In the genomic region with DNA sequence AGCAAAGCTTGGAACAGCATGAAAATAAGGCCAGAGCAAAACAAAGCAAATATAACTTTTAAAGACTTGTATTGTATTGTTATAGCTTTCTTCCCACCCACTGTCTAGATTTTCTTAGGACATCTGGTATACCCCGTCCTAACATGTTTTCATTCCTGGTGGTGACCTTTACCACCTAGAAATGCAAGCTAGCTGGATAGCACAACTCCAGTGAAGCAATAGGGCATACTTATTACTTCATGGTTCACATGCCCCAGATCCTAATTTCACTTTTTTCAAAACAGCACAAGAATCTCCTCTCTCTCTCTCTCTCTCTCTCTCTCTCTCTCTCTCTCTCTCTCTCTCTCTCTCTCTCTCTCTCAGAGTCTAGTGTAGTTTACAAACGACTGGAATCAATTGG, we compare ENCODE assay signal across 12 mouse cellular contexts.
"Had no signal": no experiment of that assay in that cellular context is flagged by ENCODE, and none has a peak within 500 bp of the region (broad histone marks: within the 10 kb centered on the region; RNA-seq: fewer than 3 reads in every experiment).

No protein-coding gene starts in this region.

- H3K4me2 ChIP-seq: limb, embryonic 12.5 days; limb, embryonic 15.5 days; lung, embryonic 15.5 days; midbrain, embryonic 11.5 days had no signal

- H3K27ac ChIP-seq: limb, embryonic 12.5 days; limb, embryonic 15.5 days; liver, embryonic 14.5 days had no signal

- H3K36me3 ChIP-seq: limb, embryonic 12.5 days; limb, embryonic 15.5 days; lung, embryonic 15.5 days had no signal

- H3K9me3 ChIP-seq: limb, embryonic 12.5 days; limb, embryonic 15.5 days; lung, embryonic 15.5 days had no signal

- H3K27me3 ChIP-seq: limb, embryonic 12.5 days; limb, embryonic 15.5 days; lung, embryonic 15.5 days had no signal

- DNase-seq: kidney, adult 18-20 months; kidney, postnatal 14 days; kidney, postnatal 4 days; left cerebral cortex, postnatal 4 days; midbrain, embryonic 14.5 days; thymus, adult 18-20 months; thymus, postnatal 36 days had no signal

- H3K4me3 ChIP-seq: limb, embryonic 12.5 days; limb, embryonic 15.5 days; lung, embryonic 15.5 days had no signal

- H3K4me1 ChIP-seq: limb, embryonic 12.5 days; limb, embryonic 15.5 days had no signal

- H3K9ac ChIP-seq: limb, embryonic 12.5 days; limb, embryonic 15.5 days; liver, embryonic 14.5 days; lung, embryonic 15.5 days had no signal
